Mouse (Mus musculus): ENCODE results near the gene Nars2.

The Nars2 gene

GRCm38 (mm10) chr7:96971027-96971996, 20.0 kb downstream of the Nars2 start:
- no peak for DNase-seq (ENCODE audit: low spot score)

GRCm38 (mm10) chr7:96972138-96972904, 21.0 kb downstream of the Nars2 start:
- no peak for DNase-seq (ENCODE audit: low spot score)

GRCm38 (mm10) chr7:96975914-96976313, 24.6 kb downstream of the Nars2 start:
- no peak for DNase-seq (ENCODE audit: low spot score)

GRCm38 (mm10) chr7:96977209-96977608, 25.9 kb downstream of the Nars2 start:
- no peak for DNase-seq (ENCODE audit: low spot score)

GRCm38 (mm10) chr7:96981366-96981765, 30.1 kb downstream of the Nars2 start:
- no peak for DNase-seq (ENCODE audit: low spot score)

- no peak for DNase-seq (ENCODE audit: low spot score)
Observed at GRCm38 (mm10) chr7:96983660-96984347, 32.5 kb downstream of the Nars2 start.

- no peak for DNase-seq (ENCODE audit: low spot score)
Observed at GRCm38 (mm10) chr7:96985798-96986197, 34.5 kb downstream of the Nars2 start.

GRCm38 (mm10) chr7:96986795-96987445, 35.6 kb downstream of the Nars2 start:
- DNase-seq (ENCODE audit: low spot score): no peak

GRCm38 (mm10) chr7:96987676-96988075, 36.4 kb downstream of the Nars2 start:
- no peak for DNase-seq (ENCODE audit: low spot score)

- DNase-seq (ENCODE audit: low spot score): peak; percentile 83
Observed at GRCm38 (mm10) chr7:97012956-97013355, 61.7 kb downstream of the Nars2 start.

- no peak for DNase-seq (ENCODE audit: low spot score)
Observed at GRCm38 (mm10) chr7:97018005-97018404, 66.7 kb downstream of the Nars2 start.

GRCm38 (mm10) chr7:97018418-97018817, 67.1 kb downstream of the Nars2 start:
- DNase-seq (ENCODE audit: low spot score): no peak

- no peak for DNase-seq (ENCODE audit: low spot score)
Observed at GRCm38 (mm10) chr7:97019303-97019702, 68.0 kb downstream of the Nars2 start.

GRCm38 (mm10) chr7:97026772-97027358, 75.6 kb downstream of the Nars2 start:
- no peak for DNase-seq (ENCODE audit: low spot score)

GRCm38 (mm10) chr7:97029151-97029550, 77.8 kb downstream of the Nars2 start:
- no peak for DNase-seq (ENCODE audit: low spot score)

GRCm38 (mm10) chr7:97032412-97032811, 81.1 kb downstream of the Nars2 start:
- no peak for DNase-seq (ENCODE audit: low spot score)

GRCm38 (mm10) chr7:97039641-97040040, 88.3 kb downstream of the Nars2 start:
- DNase-seq (ENCODE audit: low spot score): peak; percentile 34

- no peak for DNase-seq (ENCODE audit: low spot score)
Observed at GRCm38 (mm10) chr7:97041868-97042449, 90.7 kb downstream of the Nars2 start.

GRCm38 (mm10) chr7:97042981-97043380, 91.7 kb downstream of the Nars2 start:
- no peak for DNase-seq (ENCODE audit: low spot score)

- DNase-seq (ENCODE audit: low spot score): no peak
Observed at GRCm38 (mm10) chr7:97060966-97061365, 109.7 kb downstream of the Nars2 start.

- DNase-seq (ENCODE audit: low spot score): no peak
Observed at GRCm38 (mm10) chr7:97071512-97071911, 120.2 kb downstream of the Nars2 start.
